Mouse (Mus musculus): Measurements from ENCODE around the gene Ifnk.

Ifnk gene

GRCm38 (mm10) chr4:35201700-35202099, 49.8 kb downstream of the Ifnk start:
- DNase-seq: no peak
